ENCODE assay signal across 18 mouse cellular contexts in genomic region chr5:92694316-92694995, GRCm38 (mm10). TPM values are rescaled to one million over a fixed set of nuclear protein-coding genes. Genes with fewer than 3 reads are reported as not detected.
DNase-seq lines count a peak whose midpoint lies in the region; ATAC-seq lines count a peak whose summit lies in the region.
"Had no signal": no experiment of that assay in that cellular context is flagged by ENCODE, and none has a peak within 500 bp of the region (broad histone marks: within the 10 kb centered on the region; RNA-seq: fewer than 3 reads in every experiment).

No protein-coding gene starts in this region.

- H3K4me1 ChIP-seq in hindbrain, embryonic 16.5 days (ENCODE audit: control insufficient read depth, insufficient read depth, low read depth, low read length): peaks cover 7% of the 10 kb centered on the region
- H3K4me1 ChIP-seq in hindbrain, embryonic 10.5 days (replicated peaks): peaks cover 22% of the 10 kb centered on the region
- peaks cover 28% of the 10 kb centered on the region for H3K4me1 ChIP-seq in midbrain, embryonic 10.5 days
- H3K4me1 ChIP-seq in midbrain, embryonic 13.5 days (replicated peaks): peaks cover 22% of the 10 kb centered on the region
- H3K4me1 ChIP-seq: liver, embryonic 13.5 days; megakaryocyte, embryonic 14.5 days had no signal

- no peak overlapping the region for H3K4me2 ChIP-seq in hindbrain, embryonic 16.5 days (ENCODE audit: low read length)
- H3K4me2 ChIP-seq in midbrain, embryonic 13.5 days (replicated peaks): no peak overlapping the region
- H3K4me2 ChIP-seq: liver, embryonic 13.5 days; stomach, embryonic 15.5 days had no signal

- no peaks in the 10 kb centered on the region for H3K27me3 ChIP-seq in hindbrain, embryonic 16.5 days (replicated peaks; ENCODE audit: control insufficient read depth, insufficient read depth, low read length)
- H3K27me3 ChIP-seq in hindbrain, embryonic 10.5 days (ENCODE audit: insufficient read depth, poor library complexity, severe bottlenecking): no peaks in the 10 kb centered on the region
- no peaks in the 10 kb centered on the region for H3K27me3 ChIP-seq in midbrain, embryonic 10.5 days (ENCODE audit: low read depth, poor library complexity, severe bottlenecking)
- no peaks in the 10 kb centered on the region; the same call in 1 of the 2 replicates for H3K27me3 ChIP-seq in midbrain, embryonic 13.5 days
- H3K27me3 ChIP-seq: stomach, embryonic 15.5 days had no signal

- 50% methylated on average over 10 of the region's 10 CpGs for WGBS in hindbrain, embryonic 16.5 days
- 86% methylated on average over 10 of the region's 10 CpGs for WGBS in hindbrain, embryonic 10.5 days
- WGBS in midbrain, embryonic 10.5 days: 86% methylated on average over 10 of the region's 10 CpGs
- WGBS in midbrain, embryonic 13.5 days: 74% methylated on average over 10 of the region's 10 CpGs

- no peak overlapping the region for H3K4me3 ChIP-seq in hindbrain, embryonic 16.5 days (ENCODE audit: low read length)
- no peak overlapping the region for H3K4me3 ChIP-seq in hindbrain, embryonic 10.5 days
- no peak overlapping the region for H3K4me3 ChIP-seq in midbrain, embryonic 10.5 days
- H3K4me3 ChIP-seq in midbrain, embryonic 13.5 days (replicated peaks): no peak overlapping the region
- H3K4me3 ChIP-seq: liver, embryonic 13.5 days; megakaryocyte, embryonic 14.5 days; stomach, embryonic 15.5 days had no signal

- H3K9ac ChIP-seq in hindbrain, embryonic 16.5 days (ENCODE audit: low read depth, low read length): no peak overlapping the region
- no peak overlapping the region for H3K9ac ChIP-seq in midbrain, embryonic 13.5 days (replicated peaks)
- H3K9ac ChIP-seq: liver, embryonic 13.5 days; stomach, embryonic 15.5 days had no signal

- peak; percentile 72 for DNase-seq in heart, adult 11 months
- no peak for DNase-seq in heart, adult 8-10 months (ENCODE audit: low spot score)
- DNase-seq in hindbrain, embryonic 10.5 days (ENCODE audit: low spot score): no peak
- no peak for DNase-seq in midbrain, embryonic 10.5 days (ENCODE audit: low spot score)
- peak; percentile 49 for DNase-seq in lung, postnatal 36 days
- DNase-seq in adrenal gland, postnatal 36 days: no peak
- DNase-seq: B cell, adult 2 months; cerebellum, adult 11-12 months; kidney, adult 2 months; kidney, postnatal 4 days; liver, embryonic 13.5 days; right cerebral cortex, adult 18-20 months; spleen, adult 18-20 months had no signal

- H3K36me3 ChIP-seq in hindbrain, embryonic 16.5 days (ENCODE audit: control insufficient read depth, insufficient read depth, low read length): no peaks in the 10 kb centered on the region
- H3K36me3 ChIP-seq in hindbrain, embryonic 10.5 days: peaks cover 12% of the 10 kb centered on the region; the same call in 1 of the 2 replicates
- peaks cover 11% of the 10 kb centered on the region for H3K36me3 ChIP-seq in midbrain, embryonic 10.5 days
- no peaks in the 10 kb centered on the region for H3K36me3 ChIP-seq in midbrain, embryonic 13.5 days
- H3K36me3 ChIP-seq: liver, embryonic 13.5 days; stomach, embryonic 15.5 days had no signal

- ATAC-seq in hindbrain, embryonic 16.5 days: peak; percentile 55; the same call in 1 of the 2 replicates
- no peak for ATAC-seq in midbrain, embryonic 13.5 days

- H3K9me3 ChIP-seq in hindbrain, embryonic 16.5 days (ENCODE audit: control insufficient read depth, low read length): no peaks in the 10 kb centered on the region
- H3K9me3 ChIP-seq in hindbrain, embryonic 10.5 days: peaks cover 9% of the 10 kb centered on the region; the same call in 1 of the 2 replicates
- H3K9me3 ChIP-seq in midbrain, embryonic 10.5 days (replicated peaks): peaks cover 10% of the 10 kb centered on the region; the same call in 1 of the 2 replicates
- H3K9me3 ChIP-seq in midbrain, embryonic 13.5 days: no peaks in the 10 kb centered on the region
- H3K9me3 ChIP-seq: liver, embryonic 13.5 days; stomach, embryonic 15.5 days had no signal

- H3K27ac ChIP-seq in hindbrain, embryonic 16.5 days (ENCODE audit: low read depth, low read length): no peak overlapping the region
- no peak overlapping the region for H3K27ac ChIP-seq in hindbrain, embryonic 10.5 days
- peak overlapping the region; percentile 18; the same call in 1 of the 2 replicates for H3K27ac ChIP-seq in midbrain, embryonic 10.5 days (replicated peaks)
- H3K27ac ChIP-seq in midbrain, embryonic 13.5 days: no peak overlapping the region
- H3K27ac ChIP-seq: liver, embryonic 13.5 days; stomach, embryonic 15.5 days had no signal

RNA-seq across cellular contexts. Expression of gene Shroom3, which starts 11.2 kb away (rescaled TPM):
- total RNA-seq in heart, adult 8-10 months (2022): 10 to 100 TPM; 38.0 to 42.8 (median 40.7) TPM
- 1.4 and 1.6 TPM in 2 replicates for polyA plus RNA-seq in hindbrain, embryonic 16.5 days (2015; fragmentation: Nextera tagmentation; extraction: Ambion mirVana)
- polyA plus RNA-seq in hindbrain, embryonic 10.5 days (2016; fragmentation: Nextera tagmentation; extraction: Ambion mirVana): 6.5 and 7.4 TPM in 2 replicates
- polyA plus RNA-seq in midbrain, embryonic 10.5 days (2016; fragmentation: Nextera tagmentation; extraction: Ambion mirVana): 5.8 and 8.3 TPM in 2 replicates
- 2.4 and 2.5 TPM in 2 replicates for polyA plus RNA-seq in midbrain, embryonic 13.5 days (2015; fragmentation: Nextera tagmentation; extraction: Ambion mirVana)
- 1 to 10 TPM; 8.1 to 9.5 TPM for total RNA-seq in adrenal gland, postnatal 36 days (2021)
- total RNA-seq: granulocyte monocyte progenitor cell, adult 5-6 weeks had no signal

RNA-seq across cellular contexts. Expression of gene Ccdc158, which starts 19.4 kb away (rescaled TPM):
- total RNA-seq in heart, adult 8-10 months (2022): under 1 TPM in 2 of 4 experiments, not detected in 2; 0.06 to 0.09 TPM
- polyA plus RNA-seq in hindbrain, embryonic 16.5 days (2015; fragmentation: Nextera tagmentation; extraction: Ambion mirVana): 0.50 and 0.51 TPM in 2 replicates
- 0.85 and 0.90 TPM in 2 replicates for polyA plus RNA-seq in hindbrain, embryonic 10.5 days (2016; fragmentation: Nextera tagmentation; extraction: Ambion mirVana)
- polyA plus RNA-seq in midbrain, embryonic 10.5 days (2016; fragmentation: Nextera tagmentation; extraction: Ambion mirVana): 0.85 and 0.89 TPM in 2 replicates
- polyA plus RNA-seq in midbrain, embryonic 13.5 days (2015; fragmentation: Nextera tagmentation; extraction: Ambion mirVana): 0.37 and 0.63 TPM in 2 replicates
- total RNA-seq in adrenal gland, postnatal 36 days (2021): under 1 TPM; 0.16 to 0.23 TPM

Comparison
In these comparisons a context has a peak if more than half of its experiments do, and no peak if none do; other contexts are left out.
1. DNase-seq: peak in heart, adult 11 months (single experiment) and lung, postnatal 36 days (single experiment); none in heart, adult 8-10 months (single experiment), hindbrain, embryonic 10.5 days (single experiment), midbrain, embryonic 10.5 days (single experiment) and adrenal gland, postnatal 36 days (0 of 2).